Mouse (Mus musculus): Measurements from ENCODE around the gene Fam189a2. TPM values are rescaled to one million over a fixed set of nuclear protein-coding genes. Genes with fewer than 3 reads are reported as not detected.

Fam189a2 gene
- total RNA-seq, 2 experiments from 2014 or later: 13.2 to 13.5 TPM

- DNase-seq: peak; percentile 39
- intact Hi-C loops (cut with DNase I): no loop called here
These were observed 956 bp downstream of the Fam189a2 start for GRCm38 (mm10) chr19:24029616-24030510.

DNA sequence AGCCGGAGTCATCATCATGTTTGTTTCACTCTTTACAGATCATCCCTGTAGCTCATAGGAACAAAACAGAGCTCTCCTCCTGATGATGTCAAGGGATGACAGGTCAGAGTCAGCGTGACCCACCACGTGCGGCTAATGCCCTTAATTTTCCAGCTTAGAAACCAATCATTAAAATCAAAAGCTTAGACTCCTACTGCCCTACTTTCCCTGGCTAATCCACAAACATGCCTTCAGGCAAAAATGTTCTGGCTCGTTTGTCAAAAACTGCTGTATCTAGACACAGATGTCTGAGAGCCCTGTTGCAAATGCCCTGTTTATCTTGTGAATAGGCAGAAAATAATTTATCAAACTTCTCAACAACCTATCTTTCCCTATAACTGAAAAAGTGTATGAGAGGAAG, 4.9 kb downstream of the Fam189a2 start:
- intact Hi-C loops (cut with DNase I): no loop called here
- no peak for DNase-seq

DNA sequence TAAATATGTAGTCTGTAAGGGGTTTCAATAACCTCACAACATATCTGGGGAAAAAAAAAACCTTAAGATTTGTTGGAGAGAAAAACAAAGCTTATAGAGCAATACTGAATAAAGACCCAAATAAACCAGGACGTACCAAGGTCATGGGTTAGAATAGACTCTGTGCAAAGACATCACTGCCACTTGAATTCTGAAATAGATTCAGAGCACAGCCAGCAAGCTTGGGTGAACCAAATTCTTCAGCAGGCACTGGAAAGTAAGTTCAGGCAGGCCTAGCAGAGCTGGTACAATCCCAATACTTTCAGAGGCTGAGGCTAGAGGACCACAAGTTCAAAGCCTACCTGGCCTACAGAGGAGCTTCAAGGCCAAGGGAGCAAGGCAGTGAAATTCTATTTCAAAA, 6.2 kb downstream of the Fam189a2 start:
- intact Hi-C loops (cut with DNase I): no loop called here
- no peak for DNase-seq

GRCm38 (mm10) chr19:24024131-24024530, 6.7 kb downstream of the Fam189a2 start:
- intact Hi-C loops (cut with DNase I): no loop called here
- no peak for DNase-seq

DNA sequence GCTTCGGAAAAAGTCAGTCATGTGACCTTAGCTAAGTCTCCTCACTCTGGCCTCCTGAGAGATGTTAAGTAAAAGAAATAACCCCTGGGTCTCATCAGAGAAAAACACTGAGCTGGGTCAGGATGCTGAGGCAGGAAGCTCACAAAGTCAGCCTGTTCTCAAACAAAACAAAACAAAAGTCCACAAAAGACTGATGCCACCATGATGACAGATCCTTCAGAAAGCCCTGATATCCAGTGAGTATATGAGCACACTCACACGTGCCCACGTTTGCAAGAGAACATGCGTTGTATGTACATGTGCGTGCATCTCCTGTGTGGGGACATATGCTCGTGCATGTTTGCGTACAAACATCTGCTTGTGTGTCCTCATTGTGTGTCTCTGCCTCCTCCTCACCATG, 7.5 kb downstream of the Fam189a2 start:
- intact Hi-C loops (cut with DNase I): no loop called here
- DNase-seq: no peak

- intact Hi-C loops (cut with DNase I): no loop called here
These were observed 8.0 kb downstream of the Fam189a2 start for GRCm38 (mm10) chr19:24022771-24023170.

GRCm38 (mm10) chr19:24022301-24022700, 8.5 kb downstream of the Fam189a2 start:
- intact Hi-C loops (cut with DNase I): no loop called here
- DNase-seq: no peak

More at GRCm38 (mm10) chr19:24022771-24023170, 8.0 kb downstream of the Fam189a2 start:
- no peak for DNase-seq

DNA sequence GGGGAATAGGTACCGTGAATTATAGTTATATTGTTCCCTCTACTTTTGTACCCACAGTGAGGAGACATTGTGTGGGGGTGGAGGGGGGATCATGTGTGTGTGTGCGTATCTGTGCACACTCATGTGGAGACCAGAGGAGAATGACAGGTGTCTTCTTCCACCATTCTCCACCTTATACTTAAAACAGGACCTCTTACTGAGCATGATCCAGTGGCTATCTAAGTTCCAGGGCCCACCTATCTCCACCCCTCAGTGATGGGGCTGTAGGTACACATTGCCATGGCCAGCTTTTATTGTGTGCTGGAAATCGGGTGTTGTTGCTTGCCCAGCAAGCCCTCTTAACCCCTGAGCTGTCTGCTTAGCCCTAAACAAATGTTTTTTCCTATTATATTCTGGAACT, 10.1 kb downstream of the Fam189a2 start:
- intact Hi-C loops (cut with DNase I): no loop called here
- DNase-seq: no peak

DNA sequence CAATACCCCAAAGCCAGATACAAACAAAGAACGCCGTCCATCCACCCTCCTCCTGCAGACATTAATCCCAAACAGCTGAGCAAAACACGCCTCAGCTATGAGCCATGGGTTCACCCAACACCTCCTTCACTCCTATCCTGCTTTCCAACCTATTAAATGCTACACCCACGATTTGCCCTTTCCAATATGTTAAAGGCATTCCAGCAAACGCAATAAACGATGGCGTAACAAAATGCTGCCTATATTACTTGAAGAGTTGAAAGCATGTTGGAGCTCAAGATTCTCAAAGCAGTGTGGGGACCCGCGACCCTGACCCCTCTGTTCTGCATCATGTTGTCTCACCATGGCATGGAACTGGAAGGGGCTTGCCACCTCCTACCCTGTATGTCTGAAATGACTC, 11.2 kb downstream of the Fam189a2 start:
- DNase-seq: no peak
- intact Hi-C loops (cut with DNase I): no loop called here

DNA sequence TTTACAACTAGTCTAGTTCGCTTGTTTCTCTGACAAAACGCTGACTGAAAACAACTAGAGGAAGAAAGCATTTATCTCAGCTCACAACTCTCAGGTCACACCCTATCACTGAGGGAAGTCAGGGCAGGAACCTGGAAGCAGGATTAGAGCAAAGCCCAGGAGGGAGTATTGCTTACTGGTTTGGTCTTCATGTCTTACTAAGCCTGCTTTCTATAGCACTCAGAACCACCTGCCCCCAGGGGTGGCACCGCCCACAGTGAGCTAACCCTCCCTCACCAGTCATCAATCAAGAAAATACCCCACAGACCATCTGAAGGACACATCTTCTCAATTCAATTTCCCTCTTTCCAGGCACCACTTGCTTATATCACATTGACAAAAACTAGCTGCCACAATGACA, 12.4 kb downstream of the Fam189a2 start:
- intact Hi-C loops (cut with DNase I): no loop called here
- no peak for DNase-seq

GRCm38 (mm10) chr19:24017892-24018291, 12.9 kb downstream of the Fam189a2 start:
- no peak for DNase-seq
- intact Hi-C loops (cut with DNase I): no loop called here

- DNase-seq: no peak
- intact Hi-C loops (cut with DNase I): no loop called here
These were observed 13.4 kb downstream of the Fam189a2 start for GRCm38 (mm10) chr19:24017427-24017826.

- peak; percentile 51 for DNase-seq
- intact Hi-C loops (cut with DNase I): no loop called here
These were observed 14.0 kb downstream of the Fam189a2 start for GRCm38 (mm10) chr19:24016706-24017386.

DNA sequence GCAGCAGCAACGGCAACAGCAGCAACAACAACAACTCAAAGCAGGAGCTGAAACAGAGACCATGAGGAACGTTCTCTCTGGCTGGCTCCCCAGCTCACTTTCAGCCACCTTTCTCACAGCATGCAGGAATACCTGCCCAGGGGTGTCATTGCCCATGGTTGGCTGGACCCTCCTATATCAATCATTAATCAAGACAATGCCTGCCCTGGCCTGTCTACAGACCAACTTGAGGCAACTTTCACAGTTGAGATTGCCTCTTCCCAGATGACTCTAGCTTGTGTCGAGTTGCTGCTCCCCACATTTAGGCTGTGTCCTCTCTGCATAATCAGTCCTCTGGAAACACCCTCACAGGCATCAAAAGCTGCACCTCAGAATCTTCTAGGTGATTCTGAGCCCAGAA, 17.6 kb downstream of the Fam189a2 start:
- intact Hi-C loops (cut with DNase I): no loop called here
- no peak for DNase-seq

DNA sequence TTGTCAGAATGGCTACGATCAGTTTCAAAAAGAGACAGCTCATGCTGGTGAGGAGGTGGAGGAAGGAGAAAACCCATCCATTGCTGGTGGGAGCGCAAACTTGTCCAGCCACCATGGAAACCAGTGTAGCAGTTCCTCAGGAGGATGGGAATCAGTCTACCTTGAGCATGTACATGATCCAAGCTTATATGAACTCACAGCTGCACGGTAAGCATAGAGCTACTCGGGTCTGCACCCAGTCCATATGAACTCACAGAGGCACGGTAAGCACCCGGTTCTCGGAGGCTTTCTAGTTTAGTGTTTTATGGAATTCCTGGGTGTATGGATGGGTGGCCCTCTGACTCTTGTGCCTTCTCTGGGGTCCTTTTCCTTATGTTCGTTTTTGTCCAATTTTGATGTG, 18.3 kb downstream of the Fam189a2 start:
- intact Hi-C loops (cut with DNase I): no loop called here
- no peak for DNase-seq

- peak; percentile 8 for DNase-seq
- intact Hi-C loops (cut with DNase I): no loop called here
These were observed 23.0 kb downstream of the Fam189a2 start for GRCm38 (mm10) chr19:24007638-24008360.

DNA sequence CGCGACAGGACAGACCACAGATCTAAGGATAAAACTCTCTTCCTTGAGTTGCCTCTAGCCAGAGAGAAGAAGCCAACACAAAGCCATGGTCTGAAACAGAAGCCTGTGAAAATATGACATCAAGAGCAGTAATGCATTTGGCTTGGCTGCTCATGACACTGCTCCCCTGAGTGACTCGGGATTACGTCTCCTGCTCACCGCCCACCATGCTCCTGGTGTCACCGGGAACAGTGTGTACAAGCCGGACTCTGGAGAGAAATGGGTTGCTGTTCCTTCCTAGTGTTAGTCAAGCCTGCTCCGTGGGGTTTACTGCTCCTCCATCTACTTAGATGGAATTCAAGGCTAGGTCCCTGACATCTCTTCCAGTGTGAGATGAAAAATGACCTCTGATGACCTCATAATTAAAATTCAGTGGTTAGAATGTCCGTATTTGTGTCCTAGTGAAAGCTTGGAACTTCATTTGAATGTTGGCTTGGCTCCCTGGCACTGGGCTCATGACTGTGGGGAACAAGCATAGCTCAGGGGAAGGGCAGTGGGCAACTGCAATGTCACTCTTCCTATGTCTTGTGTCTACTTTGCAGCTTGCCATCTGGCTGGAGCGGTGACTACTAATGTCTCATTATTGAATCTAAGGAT, 23.7 kb downstream of the Fam189a2 start:
- peak; percentile 48 for DNase-seq
- intact Hi-C loops (cut with DNase I): no loop called here

GRCm38 (mm10) chr19:23995766-23996399, 34.9 kb downstream of the Fam189a2 start:
- DNase-seq: no peak
- intact Hi-C loops (cut with DNase I): no loop called here

DNA sequence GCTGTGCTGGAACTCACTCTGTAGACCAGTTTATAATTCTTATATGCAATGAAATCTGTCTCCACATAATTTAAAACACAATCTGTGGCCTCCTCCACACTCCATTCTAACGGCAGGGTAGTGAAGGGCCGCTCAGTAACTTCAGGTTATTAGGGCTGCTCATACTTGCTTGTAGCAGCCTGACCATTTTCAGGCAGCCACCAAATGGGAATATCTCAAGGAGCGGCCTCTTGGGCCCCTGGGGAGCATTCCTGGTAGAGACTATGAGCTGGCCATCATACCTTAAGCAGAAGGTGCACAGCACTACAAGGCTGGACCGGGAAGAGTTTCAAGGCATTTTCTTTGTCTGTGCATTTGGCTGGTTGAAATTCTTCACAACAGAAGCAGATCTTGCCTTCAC, 42.7 kb downstream of the Fam189a2 start:
- DNase-seq: no peak
- intact Hi-C loops (cut with DNase I): no loop called here

DNA sequence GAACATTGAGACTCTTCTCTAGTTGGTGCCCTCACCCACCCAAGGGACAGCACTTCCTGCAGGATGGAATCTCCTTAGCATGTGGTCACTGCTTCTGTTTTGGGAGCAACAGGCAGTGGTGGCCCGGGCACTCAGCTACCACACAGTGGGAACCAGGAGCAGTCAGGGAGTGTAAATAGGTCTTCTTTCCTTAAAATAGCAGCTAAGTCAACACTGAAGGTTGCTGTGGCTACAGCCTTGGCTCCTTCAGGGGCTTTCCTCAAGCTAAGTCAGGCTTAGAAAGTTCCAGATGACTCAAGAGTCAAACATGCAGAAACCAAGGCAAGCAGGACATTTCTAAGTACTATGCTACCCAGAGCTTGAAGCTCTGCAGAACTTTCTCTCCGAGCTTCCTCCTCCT, 43.5 kb downstream of the Fam189a2 start:
- intact Hi-C loops (cut with DNase I): no loop called here
- no peak for DNase-seq
